Mouse (Mus musculus): ENCODE data around the gene Comt.

DNA sequence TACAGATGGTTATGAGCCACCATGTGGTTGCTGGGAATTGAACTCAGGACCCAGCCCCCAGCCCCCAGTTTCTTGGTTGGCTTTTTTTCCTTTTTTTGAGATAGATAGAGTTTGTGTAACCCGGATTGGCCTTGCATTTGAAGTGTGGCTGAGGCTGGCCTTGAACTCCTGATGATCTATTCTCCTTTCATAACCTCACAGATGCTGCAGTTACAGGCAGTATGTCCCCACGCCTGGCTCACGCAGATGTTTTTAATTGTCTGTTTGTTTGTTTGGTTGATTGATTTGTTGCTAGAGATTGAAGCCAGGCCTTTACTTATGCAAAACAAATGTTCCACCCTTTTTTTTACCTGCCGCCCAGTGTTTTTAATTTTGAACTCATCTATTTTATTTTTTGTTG lies 59.8 kb downstream of the Comt start:
- no peak for TF ChIP-seq CTCF (IDR thresholded peaks at IDR 0.05; ENCODE audit: low read depth, low read length)
- no peak for TF ChIP-seq GATA1 (IDR thresholded peaks at IDR 0.05; ENCODE audit: borderline replicate concordance, low read length)
- TF ChIP-seq TAL1 (conservative IDR thresholded peaks at IDR 0.05; ENCODE audit: low read depth, low read length): no peak
